Mouse (Mus musculus): ENCODE measurements around the gene Sh3bp1.

DNA sequence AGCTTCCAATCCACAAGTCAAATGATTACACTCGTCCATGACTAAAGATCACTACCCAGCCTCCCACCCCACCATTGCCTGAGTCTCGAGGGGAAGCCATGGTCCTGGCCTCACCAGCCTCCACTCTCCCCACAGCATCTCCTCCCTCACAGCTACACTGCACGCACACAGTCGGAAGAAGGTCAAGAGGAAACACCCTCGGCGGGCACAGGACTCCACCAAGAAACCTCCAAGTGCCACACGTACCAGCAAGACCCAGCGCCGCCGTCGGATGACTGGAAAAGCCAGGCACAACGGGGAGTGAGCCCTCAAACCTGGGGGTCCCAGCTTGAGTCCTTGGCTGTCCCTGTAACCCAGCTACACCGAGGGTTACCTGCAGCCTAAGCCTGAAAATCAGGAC, 40.8 kb downstream of the Sh3bp1 start:
- TF ChIP-seq POLR2A (IDR thresholded peaks at IDR 0.05; ENCODE audit: control insufficient read depth in 1 of 2, insufficient read depth in 1 of 2, low read depth in 1 of 2, low read length in 2 of 2, poor library complexity in 1 of 2), result no peak
- TF ChIP-seq MAFK (IDR thresholded peaks at IDR 0.05; ENCODE audit: borderline replicate concordance, low read depth, low read length), result no peak
- TF ChIP-seq NELFE (IDR thresholded peaks at IDR 0.05; ENCODE audit: low read depth, low read length), result no peak
- TF ChIP-seq RAD21 (IDR thresholded peaks at IDR 0.05; ENCODE audit: low read depth, low read length), result no peak
- TF ChIP-seq GATA1 (IDR thresholded peaks at IDR 0.05; ENCODE audit: low read depth, low read length), result no peak
- TF ChIP-seq ETS1 (IDR thresholded peaks at IDR 0.05; ENCODE audit: low read depth, low read length), result no peak
- no peak for TF ChIP-seq HCFC1 (IDR thresholded peaks at IDR 0.05; ENCODE audit: low read depth, low read length)
- no peak for TF ChIP-seq CHD1 (IDR thresholded peaks at IDR 0.05; ENCODE audit: low read depth, low read length)
- no peak for TF ChIP-seq CTCF (IDR thresholded peaks at IDR 0.05 in 2 of 3, conservative IDR thresholded peaks at IDR 0.05 in 1 of 3; ENCODE audit: control insufficient read depth in 1 of 3, insufficient read depth in 1 of 3, low read depth in 2 of 3, low read length in 3 of 3, poor library complexity in 1 of 3, severe bottlenecking in 1 of 3)
- TF ChIP-seq MEF2A (IDR thresholded peaks at IDR 0.05; ENCODE audit: extremely low read depth, insufficient replicate concordance, low read depth, low read length, poor library complexity, severe bottlenecking), result no peak
- TF ChIP-seq MAX (IDR thresholded peaks at IDR 0.05; ENCODE audit: low read length), result no peak
